Mouse (Mus musculus): Measurements from ENCODE around the gene Celf2. TPM values are rescaled to one million over a fixed set of nuclear protein-coding genes. Genes with fewer than 3 reads are reported as not detected.

Celf2 gene
- polyA plus RNA-seq, 1 experiment from 2014 or later, result 13.6 TPM

DNA sequence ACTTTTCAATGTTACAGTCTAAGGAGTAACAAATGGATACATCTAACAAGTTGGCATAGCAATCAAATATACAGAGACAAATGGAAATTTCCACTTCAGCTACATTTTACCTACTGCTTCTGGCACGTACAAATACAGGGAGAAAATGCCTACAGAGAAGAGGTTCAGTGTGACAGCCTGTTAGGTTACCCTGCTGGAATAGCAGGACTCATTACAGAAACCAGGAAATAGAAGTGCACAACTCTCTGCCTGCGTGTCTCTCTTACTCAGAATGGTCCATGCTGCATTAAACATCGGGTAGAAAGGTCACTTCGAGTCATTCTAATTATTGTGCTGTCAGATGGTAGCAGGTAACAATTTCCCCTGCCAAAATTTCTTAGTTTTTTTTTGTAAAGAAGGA, 141.6 kb downstream of the Celf2 start:
- Histone ChIP-seq H3K27ac (no peak overlapping the region), H3K9me3 (replicated peaks) (no peaks in the 10 kb centered on the region), H3K4me1 (no peaks in the 10 kb centered on the region), H3K27me3 (replicated peaks) (no peaks in the 10 kb centered on the region), H3K4me3 (no peak overlapping the region), H3K36me3 (no peaks in the 10 kb centered on the region), H3K4me2 (no peak overlapping the region), H3K9ac (no peak overlapping the region)
- ATAC-seq, result no peak
- WGBS (ENCODE audit: insufficient replicate concordance), result 58% methylated on average over 4 of the region's 4 CpGs

DNA sequence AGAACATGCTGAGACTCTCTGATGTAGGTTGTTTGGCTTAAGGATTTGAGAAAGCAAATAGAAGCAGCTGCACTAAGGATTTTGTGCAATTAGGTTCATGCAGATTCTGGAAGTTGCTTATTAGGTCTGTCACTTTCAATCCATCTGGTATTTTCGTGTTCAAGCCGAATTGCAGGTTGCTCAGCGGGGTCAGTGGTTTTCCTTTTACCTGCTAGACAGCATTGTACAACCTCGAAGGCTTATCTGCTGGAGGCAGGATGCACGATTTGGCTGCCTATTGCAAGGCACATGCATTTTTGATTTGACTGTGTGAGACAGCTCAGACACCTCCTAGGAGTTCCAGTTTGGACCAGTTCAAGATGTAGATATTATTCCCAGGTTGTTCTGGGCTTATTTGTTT, 149.8 kb downstream of the Celf2 start:
- Histone ChIP-seq H3K4me3 (no peak overlapping the region), H3K4me2 (no peak overlapping the region), H3K9ac (no peak overlapping the region), H3K4me1 (no peaks in the 10 kb centered on the region), H3K27me3 (replicated peaks) (no peaks in the 10 kb centered on the region), H3K27ac (no peak overlapping the region), H3K36me3 (no peaks in the 10 kb centered on the region), H3K9me3 (replicated peaks) (no peaks in the 10 kb centered on the region)
- ATAC-seq, result no peak
- 53% methylated on average over 5 of the region's 5 CpGs for WGBS (ENCODE audit: insufficient replicate concordance)

DNA sequence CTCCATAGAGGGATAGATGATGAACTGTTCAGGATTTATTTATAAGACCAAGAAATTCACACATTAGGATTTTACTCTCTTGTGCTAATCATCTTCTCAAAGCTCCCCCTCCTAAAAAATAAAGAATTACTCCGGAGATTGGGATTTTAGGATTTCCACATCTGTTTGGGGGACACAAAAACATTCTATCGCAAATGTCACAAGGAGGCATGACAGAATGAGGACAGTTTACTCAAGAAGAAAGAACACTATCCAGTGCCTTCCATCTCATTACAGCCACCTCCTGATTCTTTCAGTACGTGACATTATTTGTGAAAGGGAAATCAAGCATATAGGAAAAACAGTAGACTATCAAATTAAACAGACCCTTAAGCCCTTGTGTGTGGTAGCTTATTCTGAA, 150.5 kb downstream of the Celf2 start:
- 72% methylated on average over 3 of the region's 3 CpGs for WGBS (ENCODE audit: insufficient replicate concordance)

DNA sequence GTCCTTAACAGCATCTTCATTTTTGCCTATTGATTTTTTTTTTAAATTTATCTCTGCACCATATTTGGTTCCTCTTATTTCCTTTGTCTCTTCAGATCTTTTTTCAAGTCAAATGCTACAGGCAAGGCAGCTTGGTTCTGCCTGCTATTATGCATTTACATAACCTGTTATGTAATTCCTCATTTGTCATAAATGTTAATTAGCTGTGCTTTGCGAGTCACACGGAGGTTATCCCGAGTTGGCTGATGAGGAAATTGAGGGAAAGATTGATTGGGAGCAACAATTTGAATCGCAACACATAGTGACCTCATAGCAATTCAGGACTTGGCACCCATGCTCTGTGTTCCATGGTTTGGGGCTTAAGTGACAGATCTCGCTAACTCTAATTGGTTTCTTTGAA, 158.1 kb downstream of the Celf2 start:
- no peaks in the 10 kb centered on the region for H3K27me3 ChIP-seq (replicated peaks)
- no peak for ATAC-seq
- no peaks in the 10 kb centered on the region for H3K4me1 ChIP-seq
- H3K4me3 ChIP-seq, result no peak overlapping the region
- no peaks in the 10 kb centered on the region for H3K9me3 ChIP-seq (replicated peaks)
- 72% methylated on average over 5 of the region's 5 CpGs for WGBS (ENCODE audit: insufficient replicate concordance)
- no peak overlapping the region for H3K4me2 ChIP-seq
- no peak overlapping the region for H3K27ac ChIP-seq
- H3K9ac ChIP-seq, result no peak overlapping the region
- no peaks in the 10 kb centered on the region for H3K36me3 ChIP-seq

More for the DNA sequence above, 150.5 kb downstream of the Celf2 start:
- Histone ChIP-seq H3K4me3 (no peak overlapping the region), H3K9ac (no peak overlapping the region), H3K4me1 (no peaks in the 10 kb centered on the region), H3K9me3 (replicated peaks) (no peaks in the 10 kb centered on the region), H3K27ac (no peak overlapping the region), H3K27me3 (replicated peaks) (no peaks in the 10 kb centered on the region), H3K36me3 (no peaks in the 10 kb centered on the region), H3K4me2 (no peak overlapping the region)
- ATAC-seq, result no peak

DNA sequence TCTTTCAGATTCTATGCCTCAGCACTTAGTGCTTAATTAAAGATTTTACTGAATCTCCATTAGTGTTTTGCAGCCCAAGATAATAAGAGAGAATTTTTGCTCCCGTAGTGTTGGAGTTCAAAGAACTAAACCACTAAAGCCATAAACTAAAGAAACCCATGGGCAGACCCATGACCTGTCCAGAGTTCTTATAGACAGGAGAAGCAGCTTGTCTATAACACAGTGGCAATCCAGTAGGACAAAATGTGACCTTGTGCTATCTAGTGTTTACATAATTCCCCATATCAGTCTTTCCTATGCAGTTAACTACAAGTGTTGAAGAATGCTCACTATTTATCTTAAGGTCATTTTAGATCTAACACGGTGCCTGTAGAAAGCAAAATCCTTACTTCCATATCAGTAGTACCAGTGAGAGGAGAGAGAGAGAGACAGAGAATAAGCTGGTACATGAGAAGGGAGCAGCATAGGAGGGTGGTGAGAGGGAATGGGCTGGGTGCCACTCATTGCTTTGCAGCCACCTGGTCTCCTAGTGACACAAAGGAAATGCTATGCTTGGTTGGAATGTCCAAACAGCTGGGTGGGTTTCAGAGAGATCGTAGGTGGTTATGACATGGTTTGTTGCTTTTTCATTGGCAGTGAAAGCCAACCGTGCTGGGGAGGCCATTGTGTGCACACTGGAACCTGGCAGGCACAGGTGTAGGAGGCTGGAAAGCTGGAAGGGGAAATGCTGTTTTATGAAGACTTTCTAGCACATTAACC, 162.5 kb downstream of the Celf2 start:
- Histone ChIP-seq H3K4me3 (no peak overlapping the region), H3K36me3 (no peaks in the 10 kb centered on the region), H3K27ac (no peak overlapping the region), H3K9ac (no peak overlapping the region), H3K4me1 (no peaks in the 10 kb centered on the region), H3K9me3 (replicated peaks) (no peaks in the 10 kb centered on the region), H3K27me3 (replicated peaks) (no peaks in the 10 kb centered on the region), H3K4me2 (no peak overlapping the region)
- no peak for ATAC-seq
- 68% methylated on average over 4 of the region's 4 CpGs for WGBS (ENCODE audit: insufficient replicate concordance)

DNA sequence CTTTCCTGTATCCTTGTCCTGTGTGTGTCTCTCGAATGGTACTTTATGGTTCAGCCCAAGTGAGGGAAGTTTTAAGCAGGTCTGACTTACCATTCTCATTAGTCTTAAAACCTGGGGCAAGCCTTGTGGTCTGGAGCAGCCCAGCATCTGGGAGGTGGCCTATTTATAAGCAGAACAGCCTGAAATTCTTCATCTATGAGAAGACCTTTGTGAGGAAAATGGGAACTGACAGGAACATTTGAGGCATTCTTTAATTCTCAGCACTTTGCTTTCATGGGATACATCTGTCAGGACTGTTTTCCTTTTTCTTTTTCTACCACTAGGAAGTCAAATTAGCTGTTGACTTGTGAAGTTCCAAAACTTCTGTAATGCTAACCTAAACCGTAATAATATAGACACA, 164.4 kb downstream of the Celf2 start:
- no peaks in the 10 kb centered on the region for H3K9me3 ChIP-seq (replicated peaks)
- H3K36me3 ChIP-seq, result no peaks in the 10 kb centered on the region
- 67% methylated on average over 2 of the region's 2 CpGs for WGBS (ENCODE audit: insufficient replicate concordance)
- H3K4me2 ChIP-seq, result no peak overlapping the region
- H3K9ac ChIP-seq, result no peak overlapping the region
- no peak overlapping the region for H3K27ac ChIP-seq
- no peak overlapping the region for H3K4me3 ChIP-seq
- ATAC-seq, result no peak
- H3K4me1 ChIP-seq, result no peaks in the 10 kb centered on the region
- no peaks in the 10 kb centered on the region for H3K27me3 ChIP-seq (replicated peaks)

DNA sequence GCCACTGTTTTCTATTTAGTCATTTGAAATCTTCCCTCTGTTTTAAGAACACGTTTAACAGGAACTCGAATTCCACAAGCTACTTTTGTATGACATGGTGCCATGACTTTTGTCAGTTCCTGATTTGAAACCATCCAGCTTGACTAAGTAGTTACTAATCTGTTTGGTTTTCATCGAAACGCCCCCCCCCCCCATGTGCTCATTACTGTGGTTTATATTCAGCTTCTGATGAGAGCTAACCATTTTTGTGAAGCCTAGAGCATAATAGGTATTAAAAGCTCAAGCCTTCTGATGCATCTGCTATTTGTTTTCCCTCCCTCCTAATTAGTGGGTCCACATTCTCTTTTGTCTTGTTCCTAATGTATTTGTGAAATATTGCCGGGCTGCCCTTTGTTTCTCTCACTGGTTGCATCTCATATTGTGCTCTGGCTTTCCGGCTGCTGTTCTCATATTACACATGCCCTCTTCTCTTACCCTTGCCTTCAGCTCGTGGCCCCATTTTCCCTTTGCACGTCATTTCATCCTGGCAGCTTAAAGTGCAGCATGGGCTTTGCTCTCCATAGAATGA, 166.4 kb downstream of the Celf2 start:
- WGBS (ENCODE audit: insufficient replicate concordance), result 53% methylated on average over 8 of the region's 8 CpGs
- no peaks in the 10 kb centered on the region for H3K4me1 ChIP-seq
- ATAC-seq, result no peak
- no peak overlapping the region for H3K27ac ChIP-seq
- no peak overlapping the region for H3K9ac ChIP-seq
- H3K4me3 ChIP-seq, result no peak overlapping the region
- no peaks in the 10 kb centered on the region for H3K9me3 ChIP-seq (replicated peaks)
- no peak overlapping the region for H3K4me2 ChIP-seq
- H3K36me3 ChIP-seq, result no peaks in the 10 kb centered on the region
- H3K27me3 ChIP-seq (replicated peaks), result no peaks in the 10 kb centered on the region

DNA sequence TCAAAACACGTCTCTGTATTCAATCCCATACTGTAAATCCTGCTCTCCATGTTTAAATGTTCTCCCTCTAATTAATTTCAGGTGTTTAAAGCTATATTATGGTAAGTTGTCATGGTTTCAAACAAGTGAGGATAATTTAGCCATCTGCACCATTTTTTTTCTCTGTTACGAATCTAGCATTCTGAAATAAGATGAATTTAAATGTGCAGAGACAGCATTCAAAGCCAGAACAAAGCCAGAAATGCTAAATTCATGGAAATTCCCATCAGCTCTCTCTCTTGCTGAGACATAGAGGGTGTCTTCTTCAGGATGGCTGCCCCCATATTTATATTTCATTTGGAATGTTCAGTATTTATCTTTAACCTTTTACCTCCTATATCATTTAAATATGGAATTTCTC, 174.5 kb downstream of the Celf2 start:
- H3K9me3 ChIP-seq (replicated peaks), result no peaks in the 10 kb centered on the region
- H3K4me3 ChIP-seq, result no peak overlapping the region
- no peak overlapping the region for H3K4me2 ChIP-seq
- no peak for ATAC-seq
- H3K36me3 ChIP-seq, result no peaks in the 10 kb centered on the region
- WGBS (ENCODE audit: insufficient replicate concordance), result 63% methylated on average over 2 of the region's 2 CpGs
- no peaks in the 10 kb centered on the region for H3K27me3 ChIP-seq (replicated peaks)
- no peaks in the 10 kb centered on the region for H3K4me1 ChIP-seq
- H3K9ac ChIP-seq, result no peak overlapping the region
- no peak overlapping the region for H3K27ac ChIP-seq

DNA sequence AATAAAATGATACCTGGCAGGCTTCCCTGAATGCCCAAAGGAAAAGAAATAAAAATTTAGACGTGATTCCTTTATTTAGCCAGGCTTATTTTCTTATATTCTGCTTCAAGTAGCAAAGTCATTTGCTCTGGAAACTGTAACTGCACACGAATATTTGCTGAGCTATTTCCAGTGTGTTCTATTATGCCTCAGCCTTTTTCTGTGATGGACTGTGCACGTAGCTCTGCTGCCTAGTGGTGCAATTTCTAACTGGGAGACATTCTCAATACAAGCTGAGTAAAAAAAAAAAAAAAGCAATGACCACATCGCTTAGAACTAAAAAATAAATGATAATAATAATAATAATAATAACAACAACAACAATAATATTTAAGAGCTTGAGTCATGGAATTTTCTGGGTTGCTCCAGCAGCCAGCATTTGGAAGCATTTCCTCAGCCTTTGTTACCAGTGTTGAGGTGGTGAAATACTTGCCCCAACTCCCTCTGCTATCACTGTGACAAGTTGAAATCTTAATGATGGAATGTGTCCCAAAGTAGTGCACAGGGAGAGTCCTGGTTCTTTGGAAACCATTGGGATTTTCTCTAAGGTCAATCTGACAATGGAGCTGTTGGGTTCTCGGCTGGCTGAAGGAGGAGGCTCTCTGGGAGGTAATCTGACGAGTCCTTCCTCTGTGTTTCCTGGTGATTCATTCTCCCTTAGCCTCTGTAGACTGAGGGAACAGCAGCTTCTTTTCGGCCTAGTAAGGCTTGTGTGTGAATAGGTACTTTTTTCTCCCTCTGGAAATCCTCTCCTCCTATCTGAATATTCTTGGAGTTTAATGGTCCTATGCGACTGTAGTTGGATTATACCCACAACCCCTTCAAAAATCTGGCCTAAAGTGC, 181.1 kb downstream of the Celf2 start:
- H3K4me1 ChIP-seq, result no peaks in the 10 kb centered on the region
- no peak overlapping the region for H3K4me2 ChIP-seq
- no peaks in the 10 kb centered on the region for H3K9me3 ChIP-seq (replicated peaks)
- no peak overlapping the region for H3K27ac ChIP-seq
- ATAC-seq, result no peak
- no peak overlapping the region for H3K4me3 ChIP-seq
- H3K9ac ChIP-seq, result no peak overlapping the region
- H3K36me3 ChIP-seq, result no peaks in the 10 kb centered on the region
- H3K27me3 ChIP-seq (replicated peaks), result no peaks in the 10 kb centered on the region
- 49% methylated on average over 8 of the region's 8 CpGs for WGBS (ENCODE audit: insufficient replicate concordance)

DNA sequence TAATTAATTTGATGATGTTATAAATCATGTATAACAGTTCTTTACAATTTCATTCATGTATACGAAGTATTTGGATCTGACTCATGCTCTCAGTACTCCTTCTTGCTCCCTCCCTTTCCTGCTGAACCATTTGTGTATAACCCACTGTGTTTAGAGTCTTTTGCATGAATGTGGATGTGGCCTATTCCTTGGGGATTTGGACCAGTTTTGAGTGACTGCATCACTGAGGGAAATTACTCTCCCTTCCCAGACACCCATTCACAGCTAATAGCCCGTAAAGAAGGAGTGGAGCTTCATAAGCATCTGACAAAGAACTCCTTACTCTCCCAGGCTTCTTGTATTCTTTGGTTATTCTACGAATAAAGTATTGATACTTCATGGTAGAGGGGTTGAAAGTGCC, 189.6 kb downstream of the Celf2 start:
- 55% methylated on average over 3 of the region's 3 CpGs for WGBS (ENCODE audit: insufficient replicate concordance)
- Histone ChIP-seq H3K9me3 (replicated peaks) (no peaks in the 10 kb centered on the region), H3K27me3 (replicated peaks) (no peaks in the 10 kb centered on the region), H3K4me1 (no peaks in the 10 kb centered on the region), H3K4me2 (no peak overlapping the region), H3K4me3 (no peak overlapping the region), H3K9ac (no peak overlapping the region), H3K36me3 (no peaks in the 10 kb centered on the region), H3K27ac (no peak overlapping the region)
- ATAC-seq, result no peak

DNA sequence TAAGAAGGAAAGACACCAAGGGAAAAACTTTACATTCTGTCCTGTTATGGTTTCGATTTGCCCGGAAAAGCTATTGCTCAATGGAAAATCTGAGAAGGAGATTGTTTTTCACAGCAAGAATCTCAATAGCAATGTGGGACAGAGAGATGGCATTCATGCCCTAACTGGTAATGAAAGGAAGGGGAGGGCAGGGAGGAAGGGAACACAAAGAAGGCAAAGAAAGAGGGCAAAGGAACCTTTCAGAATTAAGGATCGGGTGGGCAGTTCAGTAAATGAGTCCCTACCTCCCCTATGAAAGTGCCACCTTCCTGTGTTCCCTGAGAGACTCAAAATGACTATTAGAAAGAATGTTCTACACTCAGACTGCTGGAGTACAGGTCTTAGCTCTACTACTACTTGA, 197.6 kb downstream of the Celf2 start:
- Histone ChIP-seq H3K27me3 (replicated peaks) (no peaks in the 10 kb centered on the region), H3K36me3 (no peaks in the 10 kb centered on the region), H3K27ac (no peak overlapping the region), H3K9me3 (replicated peaks) (no peaks in the 10 kb centered on the region), H3K4me3 (no peak overlapping the region), H3K4me2 (no peak overlapping the region), H3K4me1 (no peaks in the 10 kb centered on the region), H3K9ac (no peak overlapping the region)
- WGBS (ENCODE audit: insufficient replicate concordance), result 68% methylated on average over 3 of the region's 3 CpGs
- ATAC-seq, result no peak

DNA sequence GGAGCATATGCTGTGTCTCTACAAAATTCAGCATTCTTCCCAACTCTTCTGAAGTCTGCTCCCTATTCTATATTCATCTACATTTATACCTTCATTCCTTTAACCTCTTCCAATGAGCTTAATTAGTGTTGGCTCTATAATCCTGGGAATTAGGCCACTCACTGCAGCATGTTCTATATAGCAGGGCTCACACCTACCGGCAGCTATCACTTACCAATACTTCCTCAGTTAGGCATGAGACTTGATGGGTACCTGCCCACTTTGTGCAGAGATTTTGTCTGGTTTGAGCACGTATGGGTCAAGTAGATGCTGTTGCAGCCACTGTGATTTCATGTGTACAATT, 198.6 kb downstream of the Celf2 start:
- no peak for ATAC-seq
- Histone ChIP-seq H3K9ac (no peak overlapping the region), H3K27ac (no peak overlapping the region), H3K4me3 (no peak overlapping the region), H3K27me3 (replicated peaks) (no peaks in the 10 kb centered on the region), H3K4me2 (no peak overlapping the region), H3K36me3 (no peaks in the 10 kb centered on the region), H3K4me1 (no peaks in the 10 kb centered on the region), H3K9me3 (replicated peaks) (no peaks in the 10 kb centered on the region)
- 58% methylated on average over 2 of the region's 2 CpGs for WGBS (ENCODE audit: insufficient replicate concordance)
